Mouse (Mus musculus) E14TG2a.4 (cell line): Measurements from ENCODE around the gene Zbtb20.

Experiments used
- CTCF ChIP-seq: conservative IDR thresholded peaks from 2 replicates; pipeline ENCODE4 v1.5.1; 2014; ENCODE audit warnings: low read length
- POU5F1 ChIP-seq: IDR thresholded peaks from 2 replicates; pipeline ENCODE4 v1.6.1; 2014; ENCODE audit warnings: low read length, borderline replicate concordance

GRCm38 (mm10) chr16:43332734-43333133, 457.1 kb downstream of the Zbtb20 start:
- no peak for TF ChIP-seq CTCF
- no peak for TF ChIP-seq POU5F1
